Mouse (Mus musculus) liver, adult 2 months (tissue): ENCODE measurements at regions not wholly inside any gene's neighbourhood (a gene's known extent, or its start where the extent isn't known, plus 50 kb on each side); places are given as distances from the start of the nearest gene placed in this dataset.

ENCODE experiments used
- CTCF ChIP-seq: fragments of 200-500 bp; IDR thresholded peaks from 2 replicates; pipeline ENCODE4 v1.5.1; 2011; ENCODE audit warnings: low read depth, low read length, control low read depth
- POLR2A ChIP-seq: fragments of 200-500 bp; IDR thresholded peaks from 2 replicates; pipeline ENCODE4 v1.6.1; 2011; ENCODE audit warnings: low read length, control low read depth; ENCODE audit not compliant: insufficient read depth; ENCODE audit errors: extremely low read depth

DNA sequence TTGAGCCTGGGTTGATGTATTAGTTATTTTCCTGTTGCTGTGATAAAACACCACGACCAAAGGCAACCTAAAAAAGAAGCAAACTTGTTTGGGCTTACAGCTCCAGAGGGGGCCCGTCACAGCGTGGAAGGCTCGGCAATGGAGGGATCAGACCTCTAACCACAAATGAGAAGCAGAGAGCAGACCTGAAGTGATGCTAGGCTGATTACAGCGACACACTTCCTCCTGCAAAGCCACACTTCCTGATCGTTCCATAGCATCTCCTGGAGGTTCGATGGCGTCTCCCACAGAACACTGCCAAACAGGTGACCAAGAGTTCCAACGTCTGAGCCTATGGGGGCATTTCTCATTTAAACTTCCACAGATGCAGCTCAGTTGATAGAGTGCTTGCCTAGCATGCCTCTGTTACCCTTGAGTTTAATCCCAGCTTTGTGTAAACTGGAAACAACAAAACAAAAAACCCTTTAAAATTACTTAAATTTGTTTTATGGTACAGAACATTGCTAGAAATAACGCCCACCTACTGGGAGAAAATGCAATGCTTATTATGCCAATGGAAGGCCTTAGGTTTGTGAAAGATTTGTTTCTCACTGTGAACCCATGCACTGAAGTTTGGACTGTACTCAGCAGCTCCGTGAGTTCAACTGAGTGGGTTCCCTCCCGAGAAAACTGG lies 87.2 kb upstream of the Xpo1 start:
- TF ChIP-seq CTCF = no peak
- no peak for TF ChIP-seq POLR2A
